Mouse (Mus musculus) embryonic facial prominence, embryonic 11.5 days (tissue): ENCODE measurements around the gene Kif5a. TPM values are rescaled to one million over a fixed set of nuclear protein-coding genes. Genes with fewer than 3 reads are reported as not detected.

Experiments
- ATAC-seq: fragments of 200-750 bp; cut with Nextera tagmentation; replicated peaks from 2 replicates; pipeline ENCODE4 v1.8.0; 2017; ENCODE audit warnings: low read depth; ENCODE audit not compliant: insufficient number of reproducible peaks, low FRiP score, low TSS enrichment
- DNase-seq: peaks from one replicate; pipeline ENCODE4 v3.0.0-alpha.2; 2015; ENCODE audit warnings: low spot score
- H3K27ac ChIP-seq: fragments of 300-500 bp; sonication (generic); replicated peaks from 2 replicates; pipeline ENCODE4 v1.5.1; 2014; ENCODE audit warnings: mild to moderate bottlenecking, low read depth, low read length, control low read depth
- H3K27me3 ChIP-seq: fragments of 300-500 bp; sonication (generic); 2 replicates; pipeline ENCODE4 v1.6.1; 2014; ENCODE audit warnings: mild to moderate bottlenecking, low read length, moderate library complexity, mixed read lengths; ENCODE audit not compliant: control insufficient read depth, insufficient read depth
- H3K36me3 ChIP-seq: fragments of 300-500 bp; sonication (generic); replicated peaks from 2 replicates; pipeline ENCODE4 v1.6.1; 2014; ENCODE audit warnings: low read depth, mild to moderate bottlenecking, low read length, moderate library complexity, mixed read lengths; ENCODE audit not compliant: control insufficient read depth, insufficient read depth
- H3K4me1 ChIP-seq: fragments of 300-500 bp; sonication (generic); 2 replicates; pipeline ENCODE4 v1.6.1; 2014; ENCODE audit warnings: low read length, mixed read lengths; ENCODE audit not compliant: control insufficient read depth, insufficient read depth
- H3K4me2 ChIP-seq: fragments of 300-500 bp; sonication (generic); 2 replicates; pipeline ENCODE4 v1.6.1; 2014; ENCODE audit warnings: low read depth, mild to moderate bottlenecking, control low read depth, low read length, moderate library complexity
- H3K4me3 ChIP-seq: fragments of 300-500 bp; sonication (generic); 2 replicates; pipeline ENCODE4 v1.5.1; 2014; ENCODE audit warnings: low read depth, low read length, control low read depth
- H3K9ac ChIP-seq: fragments of 300-500 bp; sonication (generic); replicated peaks from 2 replicates; pipeline ENCODE4 v1.6.1; 2014; ENCODE audit warnings: mild to moderate bottlenecking, control low read depth, low read length
- H3K9me3 ChIP-seq: fragments of 300-500 bp; sonication (generic); replicated peaks from 2 replicates; pipeline ENCODE4 v1.6.1; 2016; ENCODE audit warnings: mild to moderate bottlenecking, low read length, inconsistent platforms, mixed read lengths; ENCODE audit not compliant: control insufficient read depth
- WGBS: fragments of 180-500 bp; shearing (Covaris S2); extraction: QIAGEN DNeasy Blood & Tissue Kit; methylation state at CpG from one replicate; pipeline ENCODE4 v1.1.7; 2014; 5-methylcytosine and 5-hydroxymethylcytosine counted together
- polyA plus RNA-seq: library from polyadenylated mRNA; unstranded; fragments of >200 nt; fragmentation: Nextera tagmentation; extraction: Ambion mirVana; gene quantifications from 2 replicates; pipeline ENCODE4 v1.2.1, GENCODE M21; 2014

Gene Kif5a
- polyA plus RNA-seq, 1 experiment from 2014 or later, result 10.4 TPM

- no peak overlapping the region for H3K9ac ChIP-seq
- WGBS, result 70% methylated on average over 8 of the region's 8 CpGs
Observed at GRCm38 (mm10) chr10:127226318-127226895, 36.7 kb downstream of the Kif5a start.

GRCm38 (mm10) chr10:127225732-127226131, 37.4 kb downstream of the Kif5a start:
- DNase-seq (no peak), ATAC-seq (no peak)
- no peak overlapping the region for H3K27ac ChIP-seq
- H3K4me3 ChIP-seq, result no peak overlapping the region
- 30% methylated on average over 10 of the region's 10 CpGs for WGBS
- no peaks in the 10 kb centered on the region for H3K9me3 ChIP-seq
- H3K9ac ChIP-seq, result no peak overlapping the region; the same call in 1 of the 2 replicates
- no peak overlapping the region for H3K4me2 ChIP-seq
- no peaks in the 10 kb centered on the region for H3K27me3 ChIP-seq
- no peaks in the 10 kb centered on the region for H3K4me1 ChIP-seq
- no peaks in the 10 kb centered on the region for H3K36me3 ChIP-seq

More at GRCm38 (mm10) chr10:127226318-127226895, 36.7 kb downstream of the Kif5a start:
- no peak overlapping the region for H3K4me2 ChIP-seq
- no peaks in the 10 kb centered on the region for H3K36me3 ChIP-seq
- no peaks in the 10 kb centered on the region for H3K27me3 ChIP-seq
- H3K4me1 ChIP-seq, result no peaks in the 10 kb centered on the region
- no peaks in the 10 kb centered on the region for H3K9me3 ChIP-seq
- ATAC-seq (no peak), DNase-seq (peak; percentile 21)
- no peak overlapping the region for H3K27ac ChIP-seq
- no peak overlapping the region for H3K4me3 ChIP-seq

- Histone ChIP-seq H3K4me3 (no peak overlapping the region), H3K9me3 (no peaks in the 10 kb centered on the region), H3K36me3 (no peaks in the 10 kb centered on the region), H3K27me3 (no peaks in the 10 kb centered on the region), H3K4me1 (no peaks in the 10 kb centered on the region), H3K27ac (no peak overlapping the region), H3K9ac (no peak overlapping the region), H3K4me2 (no peak overlapping the region)
- DNase-seq (no peak), ATAC-seq (no peak)
- 37% methylated on average over 6 of the region's 6 CpGs for WGBS
Observed at GRCm38 (mm10) chr10:127225213-127225612, 37.9 kb downstream of the Kif5a start.

GRCm38 (mm10) chr10:127218339-127218738, 44.8 kb downstream of the Kif5a start:
- DNase-seq (no peak), ATAC-seq (no peak)
- H3K9ac ChIP-seq, result no peak overlapping the region
- H3K27me3 ChIP-seq, result no peaks in the 10 kb centered on the region
- no peaks in the 10 kb centered on the region for H3K9me3 ChIP-seq
- WGBS, result 90% methylated on average over 2 of the region's 2 CpGs
- H3K4me1 ChIP-seq, result no peaks in the 10 kb centered on the region
- H3K4me2 ChIP-seq, result no peak overlapping the region
- H3K36me3 ChIP-seq, result no peaks in the 10 kb centered on the region
- H3K4me3 ChIP-seq, result no peak overlapping the region
- no peak overlapping the region for H3K27ac ChIP-seq

GRCm38 (mm10) chr10:127217177-127217576, 46.0 kb downstream of the Kif5a start:
- Histone ChIP-seq H3K4me2 (no peak overlapping the region), H3K27me3 (no peaks in the 10 kb centered on the region), H3K9me3 (no peaks in the 10 kb centered on the region), H3K36me3 (no peaks in the 10 kb centered on the region), H3K9ac (no peak overlapping the region), H3K4me1 (no peaks in the 10 kb centered on the region), H3K4me3 (no peak overlapping the region), H3K27ac (no peak overlapping the region)
- DNase-seq (no peak), ATAC-seq (no peak)

- Histone ChIP-seq H3K4me1 (no peaks in the 10 kb centered on the region), H3K4me3 (no peak overlapping the region), H3K4me2 (no peak overlapping the region), H3K36me3 (no peaks in the 10 kb centered on the region), H3K27me3 (no peaks in the 10 kb centered on the region), H3K27ac (no peak overlapping the region), H3K9ac (no peak overlapping the region), H3K9me3 (no peaks in the 10 kb centered on the region)
- WGBS, result 95% methylated on average over 11 of the region's 11 CpGs
- DNase-seq, result no peak
- ATAC-seq, result no peak
Observed at GRCm38 (mm10) chr10:127216456-127216855, 46.7 kb downstream of the Kif5a start.

- ATAC-seq (no peak), DNase-seq (no peak)
- H3K9ac ChIP-seq, result no peak overlapping the region
- no peak overlapping the region for H3K4me2 ChIP-seq
- no peak overlapping the region for H3K27ac ChIP-seq
- WGBS, result 66% methylated on average over 1 of the region's 1 CpGs
- H3K9me3 ChIP-seq, result no peaks in the 10 kb centered on the region
- H3K27me3 ChIP-seq, result no peaks in the 10 kb centered on the region
- H3K4me3 ChIP-seq, result no peak overlapping the region
- H3K36me3 ChIP-seq, result no peaks in the 10 kb centered on the region
- 0 out of 2 replicates have a peak, but pooled peaks cover 2% of the 10 kb centered on the region for H3K4me1 ChIP-seq
Observed at GRCm38 (mm10) chr10:127214422-127214803, 48.7 kb downstream of the Kif5a start.

- Histone ChIP-seq H3K4me3 (no peak overlapping the region), H3K4me2 (no peak overlapping the region), H3K27ac (no peak overlapping the region), H3K36me3 (no peaks in the 10 kb centered on the region), H3K9ac (no peak overlapping the region), H3K27me3 (no peaks in the 10 kb centered on the region), H3K4me1 (0 out of 2 replicates have a peak, but pooled peaks cover 2% of the 10 kb centered on the region), H3K9me3 (no peaks in the 10 kb centered on the region)
- WGBS, result 86% methylated on average over 13 of the region's 13 CpGs
- no peak for DNase-seq
- no peak for ATAC-seq
Observed at GRCm38 (mm10) chr10:127213704-127214421, 49.3 kb downstream of the Kif5a start.
